Mouse (Mus musculus): Measurements from ENCODE around the gene Ube4b. TPM values are rescaled to one million over a fixed set of nuclear protein-coding genes. Genes with fewer than 3 reads are reported as not detected.

Ube4b gene
- polyA plus RNA-seq, 1 experiment from 2014 or later = 55.3 TPM

GRCm38 (mm10) chr4:149416986-149417385 lies 9.6 kb downstream of the Ube4b start:
- H3K4me3 ChIP-seq (ENCODE audit: low read depth, low read length) = no peak overlapping the region
- no peaks in the 10 kb centered on the region for H3K27me3 ChIP-seq (ENCODE audit: control insufficient read depth, insufficient read depth, low read length)
- no peak overlapping the region for H3K9ac ChIP-seq (replicated peaks; ENCODE audit: low read depth, low read length)
- ATAC-seq (ENCODE audit: low read depth) = no peak
- H3K9me3 ChIP-seq (ENCODE audit: control insufficient read depth, low read length) = no peaks in the 10 kb centered on the region
- peaks cover 21% of the 10 kb centered on the region for H3K4me1 ChIP-seq (ENCODE audit: control insufficient read depth, insufficient read depth, low read length)
- H3K4me2 ChIP-seq (ENCODE audit: low read depth, low read length) = no peak overlapping the region
- no peak overlapping the region for H3K27ac ChIP-seq (ENCODE audit: low read depth, low read length)
- no peaks in the 10 kb centered on the region for H3K36me3 ChIP-seq (ENCODE audit: control insufficient read depth, insufficient read depth, low read length)
- WGBS = 64% methylated on average over 2 of the region's 2 CpGs

- Histone ChIP-seq H3K27me3 (ENCODE audit: control insufficient read depth, insufficient read depth, low read length) (no peaks in the 10 kb centered on the region), H3K4me1 (ENCODE audit: control insufficient read depth, insufficient read depth, low read length) (peaks cover 17% of the 10 kb centered on the region), H3K9me3 (ENCODE audit: control insufficient read depth, low read length) (no peaks in the 10 kb centered on the region), H3K9ac (replicated peaks; ENCODE audit: low read depth, low read length) (no peak overlapping the region), H3K27ac (ENCODE audit: low read depth, low read length) (no peak overlapping the region), H3K36me3 (ENCODE audit: control insufficient read depth, insufficient read depth, low read length) (no peaks in the 10 kb centered on the region), H3K4me2 (ENCODE audit: low read depth, low read length) (no peak overlapping the region), H3K4me3 (ENCODE audit: low read depth, low read length) (no peak overlapping the region)
- 65% methylated on average over 10 of the region's 10 CpGs for WGBS
- ATAC-seq (ENCODE audit: low read depth) = no peak
Observed at GRCm38 (mm10) chr4:149416417-149416816, 10.1 kb downstream of the Ube4b start.

- peaks cover 17% of the 10 kb centered on the region for H3K4me1 ChIP-seq (ENCODE audit: control insufficient read depth, insufficient read depth, low read length)
- no peaks in the 10 kb centered on the region for H3K9me3 ChIP-seq (ENCODE audit: control insufficient read depth, low read length)
- no peak overlapping the region for H3K9ac ChIP-seq (replicated peaks; ENCODE audit: low read depth, low read length)
- ATAC-seq (ENCODE audit: low read depth) = peak; percentile 45; the same call in 1 of the 2 replicates
- no peaks in the 10 kb centered on the region for H3K27me3 ChIP-seq (ENCODE audit: control insufficient read depth, insufficient read depth, low read length)
- H3K4me3 ChIP-seq (ENCODE audit: low read depth, low read length) = no peak overlapping the region
- H3K27ac ChIP-seq (ENCODE audit: low read depth, low read length) = peak overlapping the region; percentile 39; the same call in 1 of the 2 replicates
- H3K4me2 ChIP-seq (ENCODE audit: low read depth, low read length) = no peak overlapping the region
- no peaks in the 10 kb centered on the region for H3K36me3 ChIP-seq (ENCODE audit: control insufficient read depth, insufficient read depth, low read length)
- 29% methylated on average over 13 of the region's 13 CpGs for WGBS
Observed at GRCm38 (mm10) chr4:149415651-149416169, 10.8 kb downstream of the Ube4b start.

GRCm38 (mm10) chr4:149414259-149414658 lies 12.3 kb downstream of the Ube4b start:
- no peak overlapping the region for H3K4me2 ChIP-seq (ENCODE audit: low read depth, low read length)
- no peaks in the 10 kb centered on the region for H3K36me3 ChIP-seq (ENCODE audit: control insufficient read depth, insufficient read depth, low read length)
- H3K9me3 ChIP-seq (ENCODE audit: control insufficient read depth, low read length) = no peaks in the 10 kb centered on the region
- ATAC-seq (ENCODE audit: low read depth) = no peak
- H3K9ac ChIP-seq (replicated peaks; ENCODE audit: low read depth, low read length) = no peak overlapping the region
- WGBS = 96% methylated on average over 3 of the region's 3 CpGs
- H3K27me3 ChIP-seq (ENCODE audit: control insufficient read depth, insufficient read depth, low read length) = no peaks in the 10 kb centered on the region
- no peak overlapping the region for H3K27ac ChIP-seq (ENCODE audit: low read depth, low read length)
- peaks cover 17% of the 10 kb centered on the region for H3K4me1 ChIP-seq (ENCODE audit: control insufficient read depth, insufficient read depth, low read length)
- no peak overlapping the region for H3K4me3 ChIP-seq (ENCODE audit: low read depth, low read length)

- H3K36me3 ChIP-seq (ENCODE audit: control insufficient read depth, insufficient read depth, low read length) = no peaks in the 10 kb centered on the region; the same call in 1 of the 2 replicates
- no peak overlapping the region for H3K4me2 ChIP-seq (ENCODE audit: low read depth, low read length)
- ATAC-seq (ENCODE audit: low read depth) = no peak
- no peak overlapping the region for H3K27ac ChIP-seq (ENCODE audit: low read depth, low read length)
- H3K27me3 ChIP-seq (ENCODE audit: control insufficient read depth, insufficient read depth, low read length) = no peaks in the 10 kb centered on the region
- no peak overlapping the region for H3K4me3 ChIP-seq (ENCODE audit: low read depth, low read length)
- no peak overlapping the region for H3K9ac ChIP-seq (replicated peaks; ENCODE audit: low read depth, low read length)
- WGBS = 74% methylated on average over 4 of the region's 4 CpGs
- no peaks in the 10 kb centered on the region for H3K9me3 ChIP-seq (ENCODE audit: control insufficient read depth, low read length)
- H3K4me1 ChIP-seq (ENCODE audit: control insufficient read depth, insufficient read depth, low read length) = 0 out of 2 replicates have a peak, but pooled peaks cover 3% of the 10 kb centered on the region
Observed at GRCm38 (mm10) chr4:149409759-149410158, 16.8 kb downstream of the Ube4b start.

GRCm38 (mm10) chr4:149408331-149408730 lies 18.2 kb downstream of the Ube4b start:
- Histone ChIP-seq H3K27ac (ENCODE audit: low read depth, low read length) (no peak overlapping the region), H3K9me3 (ENCODE audit: control insufficient read depth, low read length) (no peaks in the 10 kb centered on the region), H3K4me2 (ENCODE audit: low read depth, low read length) (no peak overlapping the region), H3K27me3 (ENCODE audit: control insufficient read depth, insufficient read depth, low read length) (no peaks in the 10 kb centered on the region), H3K36me3 (ENCODE audit: control insufficient read depth, insufficient read depth, low read length) (no peaks in the 10 kb centered on the region; the same call in 1 of the 2 replicates), H3K4me3 (ENCODE audit: low read depth, low read length) (no peak overlapping the region), H3K9ac (replicated peaks; ENCODE audit: low read depth, low read length) (no peak overlapping the region), H3K4me1 (ENCODE audit: control insufficient read depth, insufficient read depth, low read length) (0 out of 2 replicates have a peak, but pooled peaks cover 14% of the 10 kb centered on the region)
- ATAC-seq (ENCODE audit: low read depth) = no peak
- 94% methylated on average over 6 of the region's 6 CpGs for WGBS

- H3K27me3 ChIP-seq (ENCODE audit: control insufficient read depth, insufficient read depth, low read length) = no peaks in the 10 kb centered on the region
- 90% methylated on average over 5 of the region's 5 CpGs for WGBS
- H3K9me3 ChIP-seq (ENCODE audit: control insufficient read depth, low read length) = no peaks in the 10 kb centered on the region
- no peak overlapping the region for H3K4me3 ChIP-seq (ENCODE audit: low read depth, low read length)
- ATAC-seq (ENCODE audit: low read depth) = no peak
- H3K36me3 ChIP-seq (ENCODE audit: control insufficient read depth, insufficient read depth, low read length) = no peaks in the 10 kb centered on the region; the same call in 1 of the 2 replicates
- no peak overlapping the region for H3K27ac ChIP-seq (ENCODE audit: low read depth, low read length)
- no peak overlapping the region for H3K9ac ChIP-seq (replicated peaks; ENCODE audit: low read depth, low read length)
- 0 out of 2 replicates have a peak, but pooled peaks cover 14% of the 10 kb centered on the region for H3K4me1 ChIP-seq (ENCODE audit: control insufficient read depth, insufficient read depth, low read length)
- no peak overlapping the region for H3K4me2 ChIP-seq (ENCODE audit: low read depth, low read length)
Observed at GRCm38 (mm10) chr4:149407461-149407860, 19.1 kb downstream of the Ube4b start.

GRCm38 (mm10) chr4:149405713-149406443 lies 20.7 kb downstream of the Ube4b start:
- H3K9me3 ChIP-seq (ENCODE audit: control insufficient read depth, low read length) = no peaks in the 10 kb centered on the region
- no peak overlapping the region for H3K4me2 ChIP-seq (ENCODE audit: low read depth, low read length)
- H3K27me3 ChIP-seq (ENCODE audit: control insufficient read depth, insufficient read depth, low read length) = no peaks in the 10 kb centered on the region
- 0 out of 2 replicates have a peak, but pooled peaks cover 14% of the 10 kb centered on the region for H3K4me1 ChIP-seq (ENCODE audit: control insufficient read depth, insufficient read depth, low read length)
- H3K27ac ChIP-seq (ENCODE audit: low read depth, low read length) = no peak overlapping the region
- WGBS = 84% methylated on average over 16 of the region's 16 CpGs
- ATAC-seq (ENCODE audit: low read depth) = no peak
- H3K9ac ChIP-seq (replicated peaks; ENCODE audit: low read depth, low read length) = no peak overlapping the region
- no peaks in the 10 kb centered on the region; the same call in 1 of the 2 replicates for H3K36me3 ChIP-seq (ENCODE audit: control insufficient read depth, insufficient read depth, low read length)
- no peak overlapping the region for H3K4me3 ChIP-seq (ENCODE audit: low read depth, low read length)

Measured in neural tube, embryonic 14.5 days (tissue).